Mouse (Mus musculus) lung, postnatal 25 days (tissue): ENCODE measurements around the gene Gm49358.

Experiments
- DNase-seq: peaks from one replicate; pipeline ENCODE4 v3.0.0; 2022; ENCODE audit warnings: low spot score

The Gm49358 gene

DNA sequence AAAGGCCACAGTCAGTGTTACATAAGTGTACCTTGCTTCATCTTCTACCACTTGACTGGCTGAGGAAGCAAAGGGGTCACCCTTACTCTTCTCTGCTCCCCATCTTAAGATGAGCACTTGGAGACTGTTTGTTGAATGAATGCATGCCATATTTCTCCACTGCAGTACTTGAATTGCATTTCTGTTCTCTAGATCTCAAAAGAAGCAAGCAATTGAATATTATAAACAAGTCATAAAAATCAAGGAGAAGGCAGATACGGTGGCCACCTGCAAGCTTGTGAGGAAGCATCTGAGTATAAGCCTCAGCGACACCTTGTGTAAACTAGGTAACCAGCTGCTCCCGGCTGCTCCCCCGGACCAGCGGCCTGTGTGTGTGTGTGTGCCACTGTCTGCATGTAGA, at the start of gene Gm49358:
Gm49358 (plus strand) TSS at position 301 of the 400 bp plus-strand sequence.
- no peak for DNase-seq

DNA sequence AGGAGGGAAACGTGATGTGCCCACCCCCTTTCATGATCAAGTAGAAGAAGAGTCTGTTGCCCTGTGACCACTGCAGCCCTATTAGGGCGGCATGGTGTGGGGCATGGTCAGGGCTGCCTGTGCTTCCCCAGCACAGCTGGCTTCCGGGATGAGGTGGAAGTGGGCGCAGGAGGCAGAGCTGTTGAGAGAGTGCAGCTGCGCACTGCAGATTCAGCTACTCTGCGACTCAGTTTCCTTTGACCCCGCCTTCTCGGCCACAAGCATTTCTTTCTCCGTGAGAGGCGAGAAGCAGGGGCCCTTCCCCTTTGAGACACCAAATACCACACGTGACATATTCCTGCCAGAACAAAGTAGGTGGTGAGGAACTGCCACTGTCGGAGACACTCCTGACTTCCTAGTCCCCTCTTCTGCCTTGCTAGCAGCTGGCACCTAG, 36.2 kb upstream of the Gm49358 start:
- DNase-seq: peak; percentile 85

DNA sequence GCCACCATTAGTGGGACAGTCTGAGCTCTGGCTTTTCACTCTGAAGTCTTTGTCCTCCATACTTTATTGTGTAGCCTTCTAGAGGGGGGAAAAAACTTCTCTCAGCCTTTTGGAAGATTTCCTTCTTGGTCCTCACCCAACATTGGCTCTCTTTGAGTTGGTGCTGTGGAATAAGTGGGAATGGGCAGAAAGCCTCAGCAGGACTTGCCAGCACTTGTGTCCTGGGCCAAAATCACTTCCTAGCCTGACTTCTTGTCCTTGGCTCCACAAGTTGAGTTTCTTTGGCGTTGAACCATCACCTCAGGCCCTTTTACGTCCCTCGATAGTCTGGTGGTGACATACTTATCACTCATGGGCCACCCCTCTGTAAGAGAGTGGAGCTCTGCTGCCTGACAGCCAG, 35.6 kb upstream of the Gm49358 start:
- DNase-seq: no peak

DNA sequence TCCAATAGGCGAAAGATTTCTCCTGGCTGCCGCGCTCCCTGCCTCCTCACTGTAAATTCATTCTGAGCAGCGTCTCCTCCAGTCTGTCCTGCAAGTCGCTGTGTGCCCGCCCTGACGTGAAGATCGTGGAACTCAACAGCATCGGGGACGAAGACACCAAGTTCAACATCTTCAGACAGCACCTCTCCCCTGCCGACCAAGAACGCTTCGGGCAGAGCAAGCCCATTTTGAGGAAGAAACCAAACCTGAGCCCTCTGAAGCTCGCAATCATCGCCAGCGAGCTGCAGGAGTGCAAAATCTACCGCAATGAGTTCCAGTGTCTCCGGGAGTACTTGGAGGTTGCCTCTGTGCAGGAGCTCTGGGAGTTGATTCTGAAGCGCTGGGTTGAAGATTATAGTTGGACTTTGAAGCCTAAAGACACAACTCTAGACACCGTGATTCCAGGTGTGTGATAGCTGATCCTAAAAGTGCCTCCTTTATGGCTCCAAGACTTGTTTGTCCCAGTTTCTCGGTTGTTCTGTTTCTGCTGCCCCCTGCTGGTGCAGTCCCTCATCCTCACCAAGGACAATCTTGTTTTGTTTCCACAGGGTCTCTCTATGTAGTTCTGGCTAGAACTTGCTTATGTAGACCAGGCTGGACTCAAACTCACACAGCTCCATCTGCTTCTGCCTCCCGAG, 32.8 kb upstream of the Gm49358 start:
- peak; percentile 84 for DNase-seq

DNA sequence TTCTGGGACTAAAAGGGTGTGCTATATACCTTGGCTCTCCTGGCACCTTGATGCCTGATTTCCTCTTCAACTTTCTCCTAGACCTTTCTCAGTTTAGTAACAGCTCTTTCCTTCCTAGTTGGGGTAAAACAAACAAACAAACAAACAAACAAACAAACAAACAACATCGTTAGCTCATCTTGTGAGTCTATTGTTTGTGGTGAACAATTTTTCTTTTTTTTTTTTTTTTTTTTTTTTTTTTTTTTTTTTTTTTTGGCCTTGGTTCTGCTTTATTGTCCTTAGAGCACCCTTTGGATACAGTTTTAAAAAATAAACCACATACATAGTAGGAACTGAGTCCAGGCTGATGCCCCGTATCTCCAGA, 32.3 kb upstream of the Gm49358 start:
- no peak for DNase-seq

DNA sequence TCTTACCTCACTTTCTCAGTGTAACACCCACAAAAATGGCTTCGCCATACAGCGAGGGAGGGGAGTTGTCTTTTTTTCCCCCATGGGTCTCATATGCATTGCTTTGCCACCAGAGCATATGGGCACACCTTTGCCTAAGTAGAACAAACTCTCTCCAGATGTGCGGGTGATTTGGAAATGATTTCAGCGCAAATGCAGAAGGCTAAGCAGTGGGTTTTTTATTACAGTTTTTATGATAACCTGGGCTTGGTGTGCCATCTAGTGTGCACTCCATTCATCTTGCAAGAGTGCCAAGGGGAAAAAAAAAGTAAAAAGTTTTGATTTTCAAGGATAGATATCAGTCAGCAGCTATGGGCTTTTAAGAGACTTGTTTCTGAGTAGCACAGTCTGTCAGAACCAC, 28.7 kb upstream of the Gm49358 start:
- DNase-seq: no peak

DNA sequence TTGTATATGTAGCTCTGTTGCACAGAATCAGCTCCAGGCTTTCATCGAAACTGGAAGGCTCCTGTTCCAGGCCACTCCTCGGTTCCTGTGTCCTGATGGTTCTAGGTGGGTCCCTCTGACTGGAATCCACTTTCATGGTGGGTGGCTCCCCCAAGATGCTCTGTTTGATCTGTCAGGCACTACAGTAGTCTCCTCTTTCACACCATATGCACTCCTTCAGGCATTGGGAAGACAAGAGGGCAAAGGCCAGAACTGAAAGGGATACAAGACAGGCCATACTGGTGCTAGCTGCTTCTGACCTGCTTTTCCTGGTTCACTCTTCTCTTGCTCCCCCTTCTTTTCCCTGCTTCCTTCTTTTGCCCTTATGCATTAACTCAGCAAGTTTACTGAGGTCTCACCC, 20.9 kb upstream of the Gm49358 start:
- DNase-seq: no peak

DNA sequence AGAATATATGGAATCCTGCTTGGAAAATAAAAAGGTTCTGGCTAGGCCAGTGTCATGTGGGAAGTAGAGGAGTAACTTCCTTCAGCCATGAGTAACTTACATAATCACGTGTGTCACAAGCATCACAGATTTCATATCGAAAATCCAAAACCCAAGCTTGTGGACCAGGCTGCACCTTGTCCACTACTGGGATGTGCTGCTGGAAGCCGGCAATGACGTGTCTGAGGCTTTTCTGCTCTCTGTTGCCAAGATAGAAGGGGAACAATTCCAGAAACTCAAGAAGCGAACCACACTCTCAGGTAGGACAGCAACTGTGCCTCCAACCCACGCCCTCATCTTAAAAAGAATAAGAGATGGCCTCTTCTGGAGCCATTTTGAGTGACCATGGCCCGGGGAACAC, 19.5 kb upstream of the Gm49358 start:
- no peak for DNase-seq

DNA sequence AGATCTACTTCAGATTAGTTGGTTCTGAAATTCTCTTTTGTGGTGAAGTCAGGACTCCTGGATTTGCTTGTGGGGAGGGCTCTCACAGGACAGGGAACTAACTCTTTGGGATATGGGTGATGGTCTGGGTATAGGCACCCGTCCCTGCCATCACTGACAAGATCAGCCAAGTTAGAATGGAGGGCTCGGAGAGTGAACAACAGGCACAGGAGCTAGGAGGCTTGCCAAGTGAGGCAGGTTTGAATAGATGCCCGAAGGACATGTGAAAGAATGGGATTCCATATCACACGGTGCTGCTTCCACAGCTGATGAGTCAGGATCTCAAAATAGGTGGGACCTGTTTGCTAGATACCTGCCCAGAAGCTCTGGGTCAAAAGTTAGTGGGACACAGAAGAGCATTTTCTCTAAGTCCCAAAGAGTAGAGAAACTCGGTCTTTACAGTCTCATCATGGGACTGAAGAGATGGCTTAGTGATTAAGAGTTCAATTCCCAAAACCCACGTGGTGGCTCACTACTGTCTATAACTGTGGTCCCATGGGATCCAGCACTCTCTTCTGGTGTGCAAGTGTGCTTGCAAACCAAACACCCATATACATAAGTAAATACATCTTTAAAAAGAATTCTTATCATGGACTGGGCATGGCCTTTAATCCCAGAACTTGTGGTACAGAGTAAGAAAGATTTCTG, 7.8 kb upstream of the Gm49358 start:
- DNase-seq: no peak

DNA sequence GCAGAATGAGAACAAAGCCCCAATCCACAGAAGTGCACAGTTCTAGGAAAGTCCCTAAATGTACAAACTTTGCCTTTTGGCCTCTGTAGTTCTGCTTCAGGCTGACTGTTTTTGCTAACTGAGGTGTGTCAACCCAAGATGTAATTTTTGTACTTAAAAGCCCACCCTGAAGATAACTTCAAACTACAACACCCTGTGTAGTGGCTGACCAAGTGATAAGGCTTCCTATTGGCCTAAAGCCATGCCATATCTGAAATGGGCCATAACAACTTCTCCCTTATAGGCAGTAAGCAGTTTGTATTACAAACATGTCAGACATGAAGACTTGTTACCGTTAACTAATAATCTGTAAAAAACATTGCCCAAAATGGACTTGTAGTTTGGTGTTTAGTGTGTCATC, 6.0 kb upstream of the Gm49358 start:
- no peak for DNase-seq

DNA sequence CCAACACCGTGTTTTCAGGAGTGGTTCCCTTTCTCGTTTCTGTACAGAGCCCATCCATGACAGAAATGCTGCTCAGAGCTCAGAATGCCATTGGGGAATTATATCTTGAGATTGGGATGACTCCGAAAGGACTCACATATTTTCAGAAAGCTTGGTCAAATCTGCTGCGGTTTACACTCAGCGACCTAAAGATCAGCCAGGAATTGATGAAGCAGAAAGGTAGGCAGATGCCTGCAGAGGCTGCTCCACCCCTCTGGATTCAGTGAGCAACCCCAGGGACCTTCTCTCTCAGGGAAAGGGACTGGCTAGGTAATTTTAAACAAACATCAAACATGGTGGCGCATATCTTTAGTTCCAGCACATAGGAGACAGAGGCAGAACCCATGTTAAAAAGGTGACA, 5.6 kb upstream of the Gm49358 start:
- DNase-seq: no peak

DNA sequence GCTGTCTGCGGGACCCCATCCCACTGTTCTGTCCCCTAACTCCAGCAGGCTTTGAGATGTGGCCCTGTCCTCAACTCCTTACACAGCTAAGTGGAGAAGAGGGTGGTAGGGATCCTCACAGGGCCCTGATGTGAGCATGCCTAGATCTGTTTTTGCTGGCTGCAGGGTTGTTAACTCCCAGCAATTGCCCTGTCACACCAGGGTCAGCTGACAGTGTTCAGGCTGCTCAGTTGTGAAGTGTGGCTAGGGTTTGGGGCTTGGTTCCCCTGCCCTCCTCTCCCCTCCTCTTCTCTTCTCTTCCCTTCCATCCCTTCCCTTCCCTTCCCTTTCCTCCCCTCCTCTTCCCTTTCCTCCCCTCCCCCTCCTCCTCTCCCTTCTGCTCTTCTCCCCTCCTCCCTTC, 2.5 kb upstream of the Gm49358 start:
- DNase-seq: no peak

DNA sequence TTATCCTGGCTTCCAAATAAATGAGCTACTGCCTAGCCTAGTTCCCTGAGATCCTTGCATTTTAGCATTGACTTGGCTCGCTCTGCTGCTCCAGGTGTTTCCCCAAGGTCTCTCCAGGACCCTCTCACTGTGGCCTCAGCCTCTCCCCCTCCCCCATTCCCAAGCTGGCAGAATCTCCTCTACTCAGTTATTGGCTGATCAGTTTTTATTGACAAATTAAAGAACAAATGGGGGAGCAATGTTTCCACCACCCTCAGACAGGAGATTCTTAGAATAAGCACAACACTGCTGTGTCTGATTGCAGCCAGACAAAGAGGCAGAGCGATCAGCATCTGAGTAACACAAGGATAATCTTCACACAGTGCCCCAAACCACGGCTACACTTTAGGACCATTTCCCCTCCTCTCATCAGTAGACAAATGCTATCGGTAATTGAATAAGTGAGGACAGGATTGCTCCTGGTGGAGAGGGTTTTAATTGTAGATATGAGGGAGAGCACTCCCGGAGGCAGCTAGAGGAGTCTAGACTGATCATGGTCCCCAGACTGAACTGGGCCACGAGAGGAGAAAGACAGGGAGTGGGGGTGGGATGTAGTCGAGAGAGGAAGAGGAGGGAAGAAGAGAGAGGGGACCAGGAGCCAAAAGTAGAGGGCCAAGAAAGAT, 1.9 kb upstream of the Gm49358 start:
- DNase-seq: no peak

DNA sequence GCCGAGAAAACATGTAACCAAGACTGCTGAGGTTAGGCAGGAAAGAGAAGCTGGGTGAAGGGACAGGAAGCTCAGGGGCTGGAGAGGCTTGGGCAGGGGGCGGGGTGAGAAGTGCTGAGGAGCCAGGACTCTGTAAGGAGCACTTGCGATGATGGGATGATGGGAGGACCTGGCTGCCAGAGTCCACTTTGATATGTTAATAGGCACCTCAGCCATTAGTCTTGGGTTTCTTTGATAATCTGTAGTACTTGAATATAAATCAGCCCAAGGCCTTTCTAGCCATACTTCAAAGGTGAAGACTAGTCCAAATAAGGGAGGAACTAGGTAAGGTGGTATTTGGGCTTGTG, 1.4 kb upstream of the Gm49358 start:
- DNase-seq: no peak

DNA sequence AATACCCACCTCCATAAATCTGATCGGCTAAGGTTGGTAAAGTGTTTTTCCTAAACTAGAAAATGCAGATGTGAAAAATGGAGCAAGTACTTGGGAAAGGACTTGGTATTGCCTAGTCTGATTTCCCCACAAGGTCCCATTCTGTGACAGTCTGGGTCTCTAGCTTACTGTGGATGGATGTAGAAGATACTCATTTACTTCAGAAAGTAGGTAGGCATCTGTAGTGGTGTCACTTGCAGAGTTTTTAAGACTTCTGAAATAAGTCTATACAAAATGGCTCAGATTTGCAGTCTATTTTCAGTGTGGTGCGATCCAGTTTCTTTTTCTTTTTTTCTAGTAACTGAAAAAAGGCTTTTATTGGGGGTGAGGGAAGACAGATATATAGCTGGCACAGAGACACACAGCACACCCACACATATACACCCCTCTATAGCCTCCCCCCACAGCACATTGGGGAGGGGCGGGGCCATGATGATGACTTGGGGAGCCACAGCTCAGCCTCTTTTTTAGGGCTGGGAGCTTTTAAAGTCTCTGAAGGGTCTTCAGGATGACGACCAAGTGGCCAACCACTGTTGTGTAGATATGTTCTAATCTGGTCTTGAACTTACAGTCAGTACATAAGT, 1.7 kb downstream of the Gm49358 start:
- DNase-seq: no peak

DNA sequence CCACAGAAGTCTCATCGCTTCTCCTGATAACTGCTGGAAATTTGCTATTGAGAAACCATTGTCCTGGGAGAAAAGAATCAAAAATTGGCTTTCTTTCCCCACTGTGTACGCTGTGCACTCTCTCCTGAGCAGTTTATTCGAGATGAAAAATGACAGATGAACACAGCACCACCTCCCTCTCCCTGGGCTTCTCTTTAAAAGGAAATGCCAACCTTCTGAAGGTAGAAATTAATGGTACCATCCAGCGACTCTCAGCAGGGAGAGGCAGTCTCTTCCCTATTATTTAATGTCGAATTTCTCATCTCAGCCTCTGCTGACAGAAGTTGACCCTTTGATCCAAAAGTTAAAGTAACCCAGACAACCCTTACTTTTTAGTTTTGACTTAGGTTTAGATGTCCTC, 5.4 kb downstream of the Gm49358 start:
- no peak for DNase-seq

DNA sequence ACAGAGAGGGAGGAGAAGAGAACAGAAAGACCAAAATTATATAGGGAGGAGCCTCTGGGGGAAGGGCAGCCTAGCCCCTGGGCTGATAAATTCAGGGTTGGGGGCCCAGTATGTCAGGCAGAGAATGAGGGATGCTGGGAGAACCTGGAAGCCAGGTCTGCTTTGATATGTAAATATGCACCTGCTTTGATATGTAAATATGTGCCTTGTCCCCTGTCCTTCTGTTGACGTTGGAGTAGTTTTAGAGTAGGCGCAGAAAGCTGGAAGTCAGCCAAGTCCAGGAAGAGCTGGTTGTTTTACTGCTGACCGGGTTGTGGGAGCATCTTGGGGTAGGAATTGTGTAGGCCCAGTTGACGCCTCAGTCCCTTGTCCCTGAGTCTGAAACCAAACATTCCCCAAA, 6.0 kb downstream of the Gm49358 start:
- no peak for DNase-seq

DNA sequence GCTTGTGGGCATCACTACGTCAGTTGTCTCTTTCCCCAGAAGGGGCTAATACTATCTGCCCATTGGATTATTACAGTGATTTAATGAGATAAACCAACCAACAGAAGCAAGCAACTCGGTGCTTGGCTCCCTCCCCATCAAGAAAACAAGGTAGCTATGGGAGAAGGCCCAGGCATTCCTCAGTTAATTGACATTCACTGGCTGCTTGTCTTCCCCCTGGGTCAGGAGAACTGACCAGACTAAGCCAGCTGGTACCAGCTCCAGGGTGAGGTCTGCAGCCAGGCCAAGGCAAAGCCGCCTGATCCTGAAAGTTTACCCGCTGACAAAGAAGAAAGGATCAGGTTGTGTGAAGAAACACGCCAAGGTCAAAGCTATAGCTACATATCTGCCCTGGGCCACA, 7.9 kb downstream of the Gm49358 start:
- DNase-seq: no peak

DNA sequence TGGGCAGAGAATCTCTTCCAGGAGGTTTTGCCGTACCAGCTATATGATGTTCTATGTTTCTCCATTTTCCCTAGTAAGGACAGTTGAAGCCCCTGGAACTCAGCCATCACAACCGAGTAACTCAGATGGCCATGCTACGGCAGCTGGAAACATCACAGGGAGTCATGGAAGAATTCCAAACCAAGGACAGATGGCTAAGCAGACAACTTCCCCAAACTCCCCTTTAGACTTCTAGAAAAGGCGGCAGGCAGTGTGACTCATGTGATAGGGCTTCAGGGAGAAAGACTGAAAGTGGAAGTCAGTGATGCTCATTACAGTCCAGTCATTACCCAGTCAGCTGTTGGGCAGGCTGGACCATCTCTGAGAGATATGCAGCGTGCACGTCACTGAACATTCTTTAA, 8.5 kb downstream of the Gm49358 start:
- no peak for DNase-seq

DNA sequence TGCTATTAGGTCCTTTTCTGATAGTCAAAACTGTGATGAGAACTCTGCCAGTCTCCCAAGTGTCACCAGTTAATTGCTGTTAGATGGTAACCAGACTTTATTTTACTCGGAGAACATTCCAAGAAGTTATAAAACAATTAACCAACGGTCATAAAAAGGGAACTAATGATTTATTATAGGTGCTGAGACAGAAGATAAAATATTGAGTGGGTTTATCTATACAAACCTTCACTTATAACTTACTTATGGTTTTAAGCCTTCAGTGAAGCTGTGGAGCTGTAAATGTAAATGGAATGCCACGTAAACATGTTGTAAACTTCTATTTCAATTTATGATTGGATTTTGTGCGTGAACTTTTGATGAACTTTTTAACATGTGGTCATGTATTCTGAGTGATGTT, 9.6 kb downstream of the Gm49358 start:
- no peak for DNase-seq

DNA sequence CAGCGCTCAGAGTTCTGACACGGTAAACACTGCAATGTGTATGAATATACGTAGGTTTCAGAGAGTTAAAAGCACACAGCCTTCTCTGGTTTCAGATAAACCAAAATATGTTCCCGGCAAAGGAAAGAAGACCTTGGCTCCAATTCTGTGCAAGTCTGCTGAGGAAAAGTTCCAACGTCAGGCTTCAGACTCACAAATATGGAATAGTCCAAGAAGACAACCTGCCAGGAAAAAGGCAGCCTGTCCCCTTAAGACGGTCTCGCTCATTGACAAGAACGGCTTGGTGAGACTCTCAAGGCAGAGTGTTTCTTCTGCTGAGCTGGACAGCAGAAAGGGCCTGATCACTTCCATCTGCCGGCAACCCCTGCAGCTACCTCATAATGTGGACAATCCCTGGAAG, 12.5 kb downstream of the Gm49358 start:
- DNase-seq: no peak

DNA sequence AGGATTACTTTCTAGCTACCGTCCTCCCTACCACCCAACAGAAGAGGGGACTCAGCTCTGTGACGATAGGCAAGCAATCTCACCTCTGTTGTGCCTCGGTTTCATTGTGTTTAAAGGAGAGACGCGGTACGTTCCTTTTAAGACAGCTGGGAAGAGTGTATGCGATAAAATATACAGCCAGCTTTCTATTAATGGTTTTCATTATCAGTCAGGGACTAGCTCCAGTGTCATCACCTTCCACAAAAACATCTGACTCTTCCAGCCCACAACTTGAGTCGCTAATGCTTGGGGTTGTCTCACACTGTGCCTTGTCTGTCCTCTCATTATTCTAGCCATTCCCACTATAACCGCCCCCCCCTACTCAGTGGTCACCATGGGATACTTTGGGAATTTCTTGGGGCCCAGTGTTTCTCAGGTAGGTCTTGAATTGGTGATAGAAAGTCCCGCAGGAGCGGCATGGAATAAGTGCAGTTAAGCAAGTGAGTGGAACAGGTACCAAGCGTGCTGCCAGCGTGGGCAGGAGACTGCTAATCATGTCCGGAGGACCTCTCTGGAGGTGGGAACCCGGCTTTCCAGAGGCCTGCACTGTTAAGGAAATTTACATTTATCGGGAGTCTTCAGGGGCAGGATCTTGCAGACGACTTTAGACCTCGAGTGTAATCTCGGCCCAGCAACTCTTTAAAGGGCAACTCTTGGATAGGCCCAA, 14.0 kb downstream of the Gm49358 start:
- no peak for DNase-seq
